Mouse (Mus musculus): ENCODE results near the gene Mrtfa.

The Mrtfa gene

GRCm38 (mm10) chr15:81067761-81068160 lies 122.8 kb downstream of the Mrtfa start:
- no peak for DNase-seq (ENCODE audit: low read depth, low spot score)

GRCm38 (mm10) chr15:81066976-81067375 lies 123.6 kb downstream of the Mrtfa start:
- DNase-seq (ENCODE audit: low read depth, low spot score): no peak

GRCm38 (mm10) chr15:81064661-81065060 lies 125.9 kb downstream of the Mrtfa start:
- no peak for DNase-seq (ENCODE audit: low read depth, low spot score)

- DNase-seq (ENCODE audit: low read depth, low spot score): peak; percentile 70
Observed at GRCm38 (mm10) chr15:81064143-81064542, 126.4 kb downstream of the Mrtfa start.

GRCm38 (mm10) chr15:81062616-81063015 lies 127.9 kb downstream of the Mrtfa start:
- DNase-seq (ENCODE audit: low read depth, low spot score): no peak

GRCm38 (mm10) chr15:81062175-81062588 lies 128.4 kb downstream of the Mrtfa start:
- DNase-seq (ENCODE audit: low read depth, low spot score): no peak

- peak; percentile 43 for DNase-seq (ENCODE audit: low read depth, low spot score)
Observed at GRCm38 (mm10) chr15:81060975-81061374, 129.6 kb downstream of the Mrtfa start.

- no peak for DNase-seq (ENCODE audit: low read depth, low spot score)
Observed at GRCm38 (mm10) chr15:81057736-81058135, 132.8 kb downstream of the Mrtfa start.

GRCm38 (mm10) chr15:81055488-81055887 lies 135.1 kb downstream of the Mrtfa start:
- DNase-seq (ENCODE audit: low read depth, low spot score): no peak

- DNase-seq (ENCODE audit: low read depth, low spot score): no peak
Observed at GRCm38 (mm10) chr15:81052491-81052890, 138.1 kb downstream of the Mrtfa start.

GRCm38 (mm10) chr15:81050488-81050887 lies 140.1 kb downstream of the Mrtfa start:
- DNase-seq (ENCODE audit: low read depth, low spot score): no peak

- peak; percentile 83 for DNase-seq (ENCODE audit: low read depth, low spot score)
Observed at GRCm38 (mm10) chr15:81049401-81050053, 141.0 kb downstream of the Mrtfa start.

- no peak for DNase-seq (ENCODE audit: low read depth, low spot score)
Observed at GRCm38 (mm10) chr15:81047497-81047896, 143.1 kb downstream of the Mrtfa start.

GRCm38 (mm10) chr15:81046061-81046460 lies 144.5 kb downstream of the Mrtfa start:
- no peak for DNase-seq (ENCODE audit: low read depth, low spot score)

GRCm38 (mm10) chr15:81045336-81045735 lies 145.2 kb downstream of the Mrtfa start:
- DNase-seq (ENCODE audit: low read depth, low spot score): peak; percentile 75

GRCm38 (mm10) chr15:81044446-81044845 lies 146.1 kb downstream of the Mrtfa start:
- peak; percentile 90 for DNase-seq (ENCODE audit: low read depth, low spot score)

- peak; percentile 68 for DNase-seq (ENCODE audit: low read depth, low spot score)
Observed at GRCm38 (mm10) chr15:81042276-81042931, 148.2 kb downstream of the Mrtfa start.

- DNase-seq (ENCODE audit: low read depth, low spot score): no peak
Observed at GRCm38 (mm10) chr15:81041767-81042166, 148.8 kb downstream of the Mrtfa start.

GRCm38 (mm10) chr15:81038419-81038818 lies 152.1 kb downstream of the Mrtfa start:
- no peak for DNase-seq (ENCODE audit: low read depth, low spot score)

GRCm38 (mm10) chr15:81035417-81036162 lies 155.0 kb downstream of the Mrtfa start:
- DNase-seq (ENCODE audit: low read depth, low spot score): peak; percentile 41

GRCm38 (mm10) chr15:81034119-81034518 lies 156.4 kb downstream of the Mrtfa start:
- no peak for DNase-seq (ENCODE audit: low read depth, low spot score)

- DNase-seq (ENCODE audit: low read depth, low spot score): peak; percentile 59
Observed at GRCm38 (mm10) chr15:81032941-81033629, 157.5 kb downstream of the Mrtfa start.

Data from CD4-positive, CD25-positive, alpha-beta regulatory T cell, adult 2 months (primary cell).